In the genomic region with DNA sequence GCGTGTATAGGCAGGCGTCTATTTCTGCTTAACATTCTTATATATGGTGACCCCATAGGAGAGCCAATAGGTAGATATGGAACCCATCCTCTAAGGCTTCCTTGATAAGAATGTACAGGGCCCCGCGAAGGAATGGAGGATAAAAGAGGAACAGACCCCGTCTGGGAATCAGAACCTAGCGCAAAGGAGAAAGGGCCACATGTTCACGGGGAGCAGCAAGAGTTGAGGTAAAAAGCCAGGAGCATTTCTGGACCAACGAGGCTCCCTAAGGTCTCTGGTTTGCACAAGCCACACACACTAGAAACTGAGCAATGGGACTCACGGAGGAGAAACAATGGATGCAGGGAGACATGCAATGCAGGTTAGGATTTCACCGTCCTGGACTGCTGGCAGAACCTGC, we compare ENCODE assay signal across 7 mouse cellular contexts. TPM values are rescaled to one million over a fixed set of nuclear protein-coding genes. Genes with fewer than 3 reads are reported as not detected.
DNase-seq lines count a peak whose midpoint lies in the region; ATAC-seq and TF ChIP-seq lines count a peak whose summit lies in the region.

No protein-coding gene starts in this region.

- peaks cover 23% of the 10 kb centered on the region for H3K4me1 ChIP-seq in lung, embryonic 16.5 days (replicated peaks; ENCODE audit: control insufficient read depth, insufficient read depth, low read length)
- peaks cover 3% of the 10 kb centered on the region; the same call in 1 of the 2 replicates for H3K4me1 ChIP-seq in embryonic fibroblast, embryonic 13.5 days (ENCODE audit: control insufficient read depth, insufficient read depth, low read length)
- H3K4me1 ChIP-seq in limb, embryonic 13.5 days: peaks cover 21% of the 10 kb centered on the region
- peaks cover 19% of the 10 kb centered on the region; the same call in 1 of the 2 replicates for H3K4me1 ChIP-seq in small intestine, adult 2 months (ENCODE audit: control insufficient read depth, insufficient read depth, insufficient read length, low read length)

- H3K27ac ChIP-seq in lung, embryonic 16.5 days (ENCODE audit: low read length): peak overlapping the region; percentile 98
- no peak overlapping the region for H3K27ac ChIP-seq in embryonic fibroblast, embryonic 13.5 days (ENCODE audit: insufficient read depth, low read length)
- H3K27ac ChIP-seq in limb, embryonic 13.5 days: peak overlapping the region; percentile 90; the same call in 1 of the 2 replicates
- peak overlapping the region; percentile 75 for H3K27ac ChIP-seq in small intestine, adult 2 months (ENCODE audit: insufficient read depth, low read depth, low read length)

- no peaks in the 10 kb centered on the region for H3K9me3 ChIP-seq in lung, embryonic 16.5 days (ENCODE audit: control insufficient read depth, low read length)
- no peaks in the 10 kb centered on the region for H3K9me3 ChIP-seq in limb, embryonic 13.5 days

- TF ChIP-seq POLR2A in embryonic fibroblast, embryonic 13.5 days (IDR thresholded peaks at IDR 0.05; ENCODE audit: low read depth, low read length): no peak
- TF ChIP-seq POLR2A in small intestine, adult 2 months (IDR thresholded peaks at IDR 0.05; ENCODE audit: low read depth, low read length): no peak

- H3K4me3 ChIP-seq in lung, embryonic 16.5 days (ENCODE audit: low read length): peak overlapping the region; percentile 99
- peak overlapping the region; percentile 94 for H3K4me3 ChIP-seq in embryonic fibroblast, embryonic 13.5 days (ENCODE audit: insufficient read depth, low read length)
- H3K4me3 ChIP-seq in limb, embryonic 13.5 days: peak overlapping the region; percentile 97
- peak overlapping the region; percentile 93 for H3K4me3 ChIP-seq in small intestine, adult 2 months (ENCODE audit: low read depth, low read length)

- ATAC-seq in lung, embryonic 16.5 days (ENCODE audit: low read depth): no peak
- ATAC-seq in limb, embryonic 13.5 days (ENCODE audit: low FRiP score, low read depth): no peak

- 2% methylated on average over 10 of the region's 10 CpGs for WGBS in lung, embryonic 16.5 days
- WGBS in limb, embryonic 13.5 days: 3% methylated on average over 10 of the region's 10 CpGs
- 6% methylated on average over 10 of the region's 10 CpGs for WGBS in small intestine, adult 2 months

- peak overlapping the region; percentile 91 for H3K9ac ChIP-seq in lung, embryonic 16.5 days (ENCODE audit: low read length)
- H3K9ac ChIP-seq in limb, embryonic 13.5 days: peak overlapping the region; percentile 96

- H3K27me3 ChIP-seq in lung, embryonic 16.5 days (ENCODE audit: control insufficient read depth, insufficient read depth, low read depth, low read length): no peaks in the 10 kb centered on the region
- H3K27me3 ChIP-seq in limb, embryonic 13.5 days: no peaks in the 10 kb centered on the region
- H3K27me3 ChIP-seq in small intestine, adult 2 months (ENCODE audit: control insufficient read depth, insufficient read depth, low read length): no peaks in the 10 kb centered on the region

- no peak for TF ChIP-seq CTCF in embryonic fibroblast, embryonic 13.5 days (IDR thresholded peaks at IDR 0.05; ENCODE audit: borderline replicate concordance, insufficient read depth, low read length)
- no peak for TF ChIP-seq CTCF in small intestine, adult 2 months (IDR thresholded peaks at IDR 0.05; ENCODE audit: extremely low read depth, insufficient read length, insufficient replicate concordance, low read depth, low read length)

- intact Hi-C loops in left cerebral cortex, postnatal 10 days (cut with DNase I): no loop called here

- DNase-seq in lung, postnatal 4 days: no peak
- DNase-seq in spleen, postnatal 14 days (ENCODE audit: low spot score in 2 of 2): no peak
- DNase-seq in left cerebral cortex, postnatal 10 days (ENCODE audit: extremely low spot score in 1 of 2, low spot score in 2 of 2): no peak

- H3K36me3 ChIP-seq in lung, embryonic 16.5 days (ENCODE audit: control insufficient read depth, insufficient read depth, low read length): peaks cover 32% of the 10 kb centered on the region
- H3K36me3 ChIP-seq in limb, embryonic 13.5 days: peaks cover 44% of the 10 kb centered on the region
- H3K36me3 ChIP-seq in small intestine, adult 2 months (ENCODE audit: control insufficient read depth, insufficient read depth, low read length): peaks cover 33% of the 10 kb centered on the region

- H3K4me2 ChIP-seq in lung, embryonic 16.5 days (ENCODE audit: low read depth, low read length): peak overlapping the region; percentile 90
- H3K4me2 ChIP-seq in limb, embryonic 13.5 days (replicated peaks): peak overlapping the region; percentile 84

RNA-seq across cellular contexts. Expression of a gene that starts 1.2 kb away (rescaled TPM):
- 400 and 427 TPM in 2 replicates for polyA plus RNA-seq in lung, embryonic 16.5 days (2015; fragmentation: Nextera tagmentation; extraction: Ambion mirVana)
- 79.9 and 102 TPM in 2 replicates for polyA plus RNA-seq in embryonic fibroblast, embryonic 13.5 days (2011; ENCODE audit: insufficient read length, low read depth, missing spikeins)
- 434 and 451 TPM in 2 replicates for polyA plus RNA-seq in limb, embryonic 13.5 days (2015; fragmentation: Nextera tagmentation; extraction: Ambion mirVana)
- polyA plus RNA-seq in small intestine, adult 2 months (2012; rRNA removed): 52.9 and 105 TPM in 2 replicates
- 100 to 1,000 TPM; 130 to 131 TPM for total RNA-seq in left cerebral cortex, postnatal 10 days (2021)

RNA-seq across cellular contexts. Expression of a gene that starts 12.6 kb away (rescaled TPM):
- 29.6 and 32.2 TPM in 2 replicates for polyA plus RNA-seq in lung, embryonic 16.5 days (2015; fragmentation: Nextera tagmentation; extraction: Ambion mirVana)
- 12.1 and 15.2 TPM in 2 replicates for polyA plus RNA-seq in embryonic fibroblast, embryonic 13.5 days (2011; ENCODE audit: insufficient read length, low read depth, missing spikeins)
- polyA plus RNA-seq in limb, embryonic 13.5 days (2015; fragmentation: Nextera tagmentation; extraction: Ambion mirVana): 41.1 and 41.3 TPM in 2 replicates
- 16.1 and 16.2 TPM in 2 replicates for polyA plus RNA-seq in small intestine, adult 2 months (2012; rRNA removed)
- 10 to 100 TPM; 21.6 to 30.8 TPM for total RNA-seq in left cerebral cortex, postnatal 10 days (2021)

RNA-seq across cellular contexts. Expression of a gene that starts 38.2 kb away (rescaled TPM):
- polyA plus RNA-seq in lung, embryonic 16.5 days (2015; fragmentation: Nextera tagmentation; extraction: Ambion mirVana): 3.5 and 3.6 TPM in 2 replicates
- polyA plus RNA-seq in embryonic fibroblast, embryonic 13.5 days (2011; ENCODE audit: insufficient read length, low read depth, missing spikeins): 3.5 and 9.1 TPM in 2 replicates
- 5.9 and 6.9 TPM in 2 replicates for polyA plus RNA-seq in limb, embryonic 13.5 days (2015; fragmentation: Nextera tagmentation; extraction: Ambion mirVana)
- polyA plus RNA-seq in small intestine, adult 2 months (2012; rRNA removed): 0.49 and 0.63 TPM in 2 replicates
- 1 to 10 TPM; 5.3 to 5.8 TPM for total RNA-seq in left cerebral cortex, postnatal 10 days (2021)
